Mouse (Mus musculus) hindbrain, embryonic 10.5 days (tissue): ENCODE data around the gene Sf3b4. TPM values are rescaled to one million over a fixed set of nuclear protein-coding genes. Genes with fewer than 3 reads are reported as not detected.
A peak's percentile ranks its signal among the peaks of the same experiment; 100 is the strongest.
"Not testable (repeated sequence)": the region's sequence is repeated elsewhere in the genome, so short reads cannot be mapped to it uniquely, and the experiment has no call there.

Source experiments
- DNase-seq: peaks from one replicate; pipeline ENCODE4 v3.0.0-alpha.2; 2017; ENCODE audit warnings: low spot score
- H3K27ac ChIP-seq: fragments of 300-500 bp; sonication (generic); 2 replicates; pipeline ENCODE4 v1.5.1; 2016; ENCODE audit warnings: mild to moderate bottlenecking, moderate library complexity
- H3K27me3 ChIP-seq: fragments of 300-500 bp; sonication (generic); 2 replicates; pipeline ENCODE4 v1.6.1; 2016; ENCODE audit warnings: mild to moderate bottlenecking; ENCODE audit not compliant: poor library complexity, insufficient read depth, severe bottlenecking
- H3K36me3 ChIP-seq: fragments of 300-500 bp; sonication (generic); 2 replicates; pipeline ENCODE4 v1.6.1; 2016; ENCODE audit warnings: mild to moderate bottlenecking, moderate library complexity
- H3K4me1 ChIP-seq: fragments of 300-500 bp; sonication (generic); replicated peaks from 2 replicates; pipeline ENCODE4 v1.6.1; 2016; ENCODE audit warnings: mild to moderate bottlenecking
- H3K4me3 ChIP-seq: fragments of 300-500 bp; sonication (generic); 2 replicates; pipeline ENCODE4 v1.5.1; 2016; ENCODE audit warnings: mild to moderate bottlenecking, moderate library complexity
- H3K9me3 ChIP-seq: fragments of 300-500 bp; sonication (generic); 2 replicates; pipeline ENCODE4 v1.6.1; 2016; ENCODE audit warnings: mild to moderate bottlenecking, moderate library complexity
- WGBS: fragments of 180-500 bp; shearing (Covaris S2); methylation state at CpG from one replicate; pipeline ENCODE4 v1.1.7; 2016; 5-methylcytosine and 5-hydroxymethylcytosine counted together
- polyA plus RNA-seq: library from polyadenylated mRNA; unstranded; fragments of >200 nt; fragmentation: Nextera tagmentation; extraction: Ambion mirVana; gene quantifications from 2 replicates; pipeline ENCODE4 v1.2.1, GENCODE M21; 2016

Sf3b4 gene
- polyA plus RNA-seq, 1 experiment from 2014 or later: 250 TPM

DNA sequence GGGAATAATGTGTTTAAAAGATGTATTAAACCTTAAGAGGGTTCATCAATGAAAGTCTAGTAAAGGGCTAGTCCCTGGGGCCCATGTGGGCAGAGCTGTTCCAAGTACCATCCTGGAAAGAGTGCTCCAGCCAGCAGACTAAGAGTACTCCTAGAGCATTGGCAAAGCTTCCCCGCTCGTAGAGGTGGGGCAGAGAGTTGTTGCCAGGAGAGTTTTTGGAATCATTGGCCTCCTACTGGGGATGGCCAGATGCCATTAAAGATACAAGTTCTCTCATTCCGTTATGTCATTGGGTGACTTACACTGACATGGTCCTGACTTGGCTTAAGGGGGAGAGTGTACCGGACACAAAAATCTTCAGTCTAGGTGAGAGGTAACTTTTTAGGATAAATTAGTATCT is 7.4 kb downstream of the Sf3b4 start:
- peaks cover 29% of the 10 kb centered on the region for H3K4me1 ChIP-seq
- 61% methylated on average over 4 of the region's 4 CpGs for WGBS

DNA sequence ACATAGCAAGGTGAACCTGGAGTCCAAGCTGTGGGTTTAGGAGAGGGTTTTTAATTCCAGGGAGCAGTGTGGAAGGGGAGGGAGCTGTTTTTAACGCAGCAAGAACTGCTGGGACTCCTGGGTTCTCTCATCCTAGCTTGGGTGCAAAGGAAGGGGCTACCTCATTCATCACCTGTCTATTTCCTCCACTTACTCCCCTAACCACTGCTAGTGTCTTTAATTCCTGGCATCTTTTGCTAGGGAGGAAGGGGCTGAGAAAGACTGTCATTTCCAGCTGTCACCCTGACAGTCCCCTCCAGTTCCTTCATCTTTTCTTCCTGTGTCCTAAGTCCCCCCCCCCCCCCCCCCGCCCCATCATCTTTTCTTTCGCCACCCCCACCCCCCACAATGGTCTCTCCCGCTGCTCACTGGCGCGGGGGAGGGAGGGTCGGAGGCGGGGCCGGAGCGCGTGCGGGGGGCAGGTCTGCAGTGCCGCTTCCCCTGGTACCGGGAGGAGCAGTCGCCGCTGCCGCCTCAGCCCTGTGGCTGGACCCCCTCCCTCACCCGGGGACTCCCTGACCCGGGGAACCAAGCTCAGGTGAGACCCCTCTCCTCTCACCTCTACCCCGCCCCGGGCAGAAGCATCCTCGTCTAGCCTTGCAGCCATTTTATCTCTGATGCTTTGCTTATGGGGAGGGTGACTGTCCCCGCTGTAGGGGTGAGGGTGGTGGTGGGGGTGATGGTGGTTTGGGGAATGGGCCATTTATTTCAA is 8.8 kb downstream of the Sf3b4 start, which contains the start of gene Sv2a:
Gene Sv2a, plus strand, starts transcription at position 425 of the 751 bp plus-strand sequence.
- Histone ChIP-seq H3K27me3 (no peaks in the 10 kb centered on the region), H3K4me1 (peaks cover 25% of the 10 kb centered on the region), H3K27ac (peak within 1 kb of the TSS; percentile 84), H3K36me3 (peaks cover 40% of the 10 kb centered on the region), H3K9me3 (no peaks in the 10 kb centered on the region), H3K4me3 (peak within 1 kb of the TSS; percentile 64)
- 1% methylated on average over 19 of the region's 23 CpGs for WGBS
- DNase-seq: no peak

More for the DNA sequence above, 7.4 kb downstream of the Sf3b4 start:
- Histone ChIP-seq H3K27me3 (no peaks in the 10 kb centered on the region), H3K9me3 (no peaks in the 10 kb centered on the region), H3K4me3 (no peak overlapping the region), H3K27ac (no peak overlapping the region), H3K36me3 (peaks cover 47% of the 10 kb centered on the region)
- DNase-seq: no peak

GRCm38 (mm10) chr3:96181510-96182381 is 9.6 kb downstream of the Sf3b4 start:
- Histone ChIP-seq H3K4me3 (peak overlapping the region; percentile 64), H3K4me1 (peaks cover 25% of the 10 kb centered on the region), H3K9me3 (no peaks in the 10 kb centered on the region), H3K36me3 (peaks cover 32% of the 10 kb centered on the region), H3K27ac (peak overlapping the region; percentile 84), H3K27me3 (no peaks in the 10 kb centered on the region)
- WGBS: 44% methylated on average over 12 of the region's 12 CpGs
- DNase-seq: no peak

GRCm38 (mm10) chr3:96182382-96182776 is 10.2 kb downstream of the Sf3b4 start:
- peaks cover 26% of the 10 kb centered on the region for H3K36me3 ChIP-seq
- no peak for DNase-seq
- H3K4me3 ChIP-seq: peak overlapping the region; percentile 64; the same call in 1 of the 2 replicates
- H3K27me3 ChIP-seq: no peaks in the 10 kb centered on the region
- peaks cover 25% of the 10 kb centered on the region for H3K4me1 ChIP-seq
- no peaks in the 10 kb centered on the region for H3K9me3 ChIP-seq
- no peak overlapping the region for H3K27ac ChIP-seq
- 33% methylated on average over 4 of the region's 4 CpGs for WGBS

GRCm38 (mm10) chr3:96192977-96193376 is 20.8 kb downstream of the Sf3b4 start:
- Histone ChIP-seq H3K9me3 (peaks cover 5% of the 10 kb centered on the region), H3K27ac (no peak overlapping the region), H3K4me1 (peaks cover 19% of the 10 kb centered on the region), H3K4me3 (no peak overlapping the region), H3K36me3 (peaks cover 9% of the 10 kb centered on the region; the same call in 1 of the 2 replicates), H3K27me3 (no peaks in the 10 kb centered on the region)
- no peak for DNase-seq
- WGBS: 60% methylated on average over 12 of the region's 12 CpGs

DNA sequence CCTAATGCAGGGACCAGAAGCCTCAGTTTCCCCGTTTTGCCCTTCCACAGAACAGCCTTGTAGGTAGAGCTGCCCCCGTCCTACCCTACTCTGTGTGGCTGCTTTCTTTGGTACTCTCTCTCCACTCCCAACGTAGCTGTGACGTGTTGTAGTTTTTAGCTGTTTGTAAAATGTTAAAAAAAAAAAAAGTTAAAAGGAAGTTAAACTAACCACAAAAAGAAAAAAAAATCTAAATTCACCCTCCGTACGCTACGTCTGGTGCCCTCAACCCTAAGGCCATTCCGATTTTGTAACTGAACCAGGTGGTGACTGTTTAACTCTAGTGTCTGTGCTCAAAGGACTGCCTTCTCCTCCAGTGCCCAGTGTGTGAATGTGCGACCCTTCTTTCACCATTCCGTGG is 22.8 kb downstream of the Sf3b4 start:
- Histone ChIP-seq H3K27ac (no peak overlapping the region), H3K4me1 (peaks cover 23% of the 10 kb centered on the region), H3K27me3 (peaks cover 7% of the 10 kb centered on the region; the same call in 1 of the 2 replicates), H3K4me3 (no peak overlapping the region), H3K9me3 (peaks cover 5% of the 10 kb centered on the region), H3K36me3 (peaks cover 9% of the 10 kb centered on the region; the same call in 1 of the 2 replicates)
- DNase-seq: no peak
- 92% methylated on average over 10 of the region's 10 CpGs for WGBS

DNA sequence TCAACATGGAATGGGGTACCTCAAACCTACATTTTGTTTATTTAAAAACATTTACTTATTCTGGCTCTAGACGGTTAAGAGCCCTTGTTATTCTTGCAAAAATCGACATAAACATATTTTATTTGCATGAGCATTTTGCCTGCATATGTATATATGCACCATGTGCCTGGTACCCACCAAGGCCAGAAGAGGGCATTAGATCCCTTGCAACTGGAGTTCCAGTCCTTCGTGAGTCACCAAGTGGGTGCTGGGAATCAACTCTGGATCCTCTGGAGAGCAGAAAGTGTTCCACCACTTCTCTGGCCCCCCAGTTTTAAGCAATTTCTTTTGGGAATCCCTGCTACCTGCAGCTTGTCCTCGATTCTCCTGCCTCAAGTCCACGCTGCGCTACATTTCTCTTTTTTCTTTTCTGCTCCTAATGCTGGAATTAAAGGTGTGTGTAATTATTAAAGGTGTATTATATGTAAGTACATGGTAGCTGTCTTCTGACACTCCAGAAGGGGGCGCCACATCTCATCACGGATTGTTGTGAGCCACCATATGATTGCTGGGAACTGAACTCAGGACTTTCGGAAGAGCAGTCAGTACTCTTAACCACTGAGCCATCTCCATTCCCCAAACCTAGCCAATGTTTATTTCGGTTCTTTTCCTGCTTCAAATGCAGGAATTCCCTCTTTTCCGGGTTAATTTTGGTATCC is 23.6 kb downstream of the Sf3b4 start:
- Histone ChIP-seq H3K27me3 (peaks cover 7% of the 10 kb centered on the region; the same call in 1 of the 2 replicates), H3K4me1 (peaks cover 23% of the 10 kb centered on the region), H3K36me3 (peaks cover 9% of the 10 kb centered on the region; the same call in 1 of the 2 replicates), H3K4me3 (peak overlapping the region; percentile 72; the same call in 1 of the 2 replicates), H3K9me3 (peaks cover 5% of the 10 kb centered on the region), H3K27ac (no peak overlapping the region)
- no peak for DNase-seq
- WGBS: 90% methylated on average over 11 of the region's 11 CpGs

- Histone ChIP-seq H3K9me3 (peaks cover 5% of the 10 kb centered on the region), H3K27ac (peak overlapping the region; percentile 98), H3K27me3 (peaks cover 7% of the 10 kb centered on the region; the same call in 1 of the 2 replicates), H3K36me3 (peaks cover 9% of the 10 kb centered on the region; the same call in 1 of the 2 replicates), H3K4me3 (peak overlapping the region; percentile 72), H3K4me1 (peaks cover 23% of the 10 kb centered on the region)
- DNase-seq: no peak
- 21% methylated on average over 27 of the region's 27 CpGs for WGBS
Measured at GRCm38 (mm10) chr3:96196437-96197128, 24.5 kb downstream of the Sf3b4 start.

- peak overlapping the region; percentile 98 for H3K27ac ChIP-seq
- H3K4me3 ChIP-seq: peak overlapping the region; percentile 72
- peaks cover 7% of the 10 kb centered on the region; the same call in 1 of the 2 replicates for H3K27me3 ChIP-seq
- peak; percentile 88 for DNase-seq
- H3K36me3 ChIP-seq: peaks cover 9% of the 10 kb centered on the region; the same call in 1 of the 2 replicates
- WGBS: under 1% methylated on average over 50 of the region's 50 CpGs
- peaks cover 5% of the 10 kb centered on the region for H3K9me3 ChIP-seq
- peaks cover 23% of the 10 kb centered on the region for H3K4me1 ChIP-seq
Measured at GRCm38 (mm10) chr3:96197129-96197749, 25.1 kb downstream of the Sf3b4 start.

GRCm38 (mm10) chr3:96198181-96198580 is 26.0 kb downstream of the Sf3b4 start:
- peak overlapping the region; percentile 98 for H3K27ac ChIP-seq
- H3K4me1 ChIP-seq: peaks cover 23% of the 10 kb centered on the region
- H3K27me3 ChIP-seq: peaks cover 7% of the 10 kb centered on the region; the same call in 1 of the 2 replicates
- DNase-seq: no peak
- H3K9me3 ChIP-seq: peaks cover 5% of the 10 kb centered on the region
- WGBS: 6% methylated on average over 6 of the region's 6 CpGs
- H3K36me3 ChIP-seq: peaks cover 9% of the 10 kb centered on the region; the same call in 1 of the 2 replicates
- peak overlapping the region; percentile 72 for H3K4me3 ChIP-seq

DNA sequence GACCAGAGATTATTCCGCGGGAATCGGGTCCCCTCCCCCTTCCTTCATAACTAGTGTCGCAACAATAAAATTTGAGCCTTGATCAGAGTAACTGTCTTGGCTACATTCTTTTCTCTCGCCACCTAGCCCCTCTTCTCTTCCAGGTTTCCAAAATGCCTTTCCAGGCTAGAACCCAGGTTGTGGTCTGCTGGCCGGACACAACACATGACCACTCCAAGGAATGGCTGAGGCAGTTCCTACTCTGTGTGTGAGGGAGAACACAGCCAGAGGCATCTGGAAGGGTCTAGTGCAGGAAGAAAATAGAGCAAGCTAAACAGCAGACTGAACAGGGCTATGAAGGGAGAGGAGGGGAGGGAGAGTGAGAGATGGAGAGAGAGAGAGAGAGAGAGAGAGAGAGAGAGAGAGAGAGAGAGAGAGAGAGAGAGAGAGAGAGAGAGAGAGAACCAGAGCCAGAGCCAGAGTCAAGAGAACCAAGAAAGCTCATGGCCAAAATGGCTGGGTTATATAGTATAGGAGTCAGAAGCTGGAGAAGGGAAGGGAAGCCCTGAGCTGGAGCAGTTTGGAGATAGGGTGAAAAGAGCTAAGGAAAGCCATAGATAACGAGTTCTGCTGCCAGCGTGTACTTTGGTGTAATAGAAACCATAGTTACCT is 26.6 kb downstream of the Sf3b4 start:
- H3K27ac ChIP-seq: 0 out of 2 replicates have a peak overlapping the region, but pooled peaks have one; percentile 35
- H3K27me3 ChIP-seq, H3K36me3 ChIP-seq, H3K4me3 ChIP-seq, H3K9me3 ChIP-seq, DNase-seq: not testable (repeated sequence)
- peaks cover 20% of the 10 kb centered on the region for H3K4me1 ChIP-seq
- 31% methylated on average over 8 of the region's 8 CpGs for WGBS
